In the genomic region with DNA sequence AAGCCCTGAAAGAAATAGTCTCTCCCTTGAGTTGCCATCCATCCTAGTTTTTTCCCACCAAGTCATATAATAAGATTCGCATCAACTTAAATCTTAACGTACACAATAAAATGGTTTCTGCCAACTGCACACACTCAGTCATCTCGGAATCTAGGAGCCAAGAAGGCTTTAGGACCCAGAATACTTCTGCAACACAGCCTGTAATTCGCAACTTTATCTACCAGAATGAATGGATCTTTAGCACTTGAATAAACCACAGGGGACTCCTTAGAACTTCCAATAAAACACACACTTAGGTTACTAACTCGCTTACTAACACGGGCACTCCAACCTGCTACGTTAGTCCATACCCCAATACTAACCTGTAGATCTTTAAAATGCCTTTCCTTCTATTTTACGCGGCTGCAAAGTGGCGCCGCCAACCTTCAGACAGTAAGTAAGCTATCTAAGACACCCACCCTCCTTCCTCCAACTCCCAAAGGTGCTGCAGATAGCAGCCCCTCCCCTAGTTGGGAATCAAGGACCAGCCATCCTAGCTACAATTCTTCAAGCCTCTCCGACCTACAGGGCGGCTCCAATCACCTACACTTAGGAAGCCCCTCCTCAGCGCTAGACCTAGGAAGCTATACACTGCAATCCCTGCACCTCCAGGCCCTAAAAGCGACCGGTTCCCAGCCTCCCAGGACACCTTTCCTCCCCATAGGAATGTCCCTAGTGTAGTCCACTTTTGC, we compare ENCODE assay signal across 8 mouse cellular contexts. TPM values are rescaled to one million over a fixed set of nuclear protein-coding genes. Genes with fewer than 3 reads are reported as not detected.
DNase-seq lines count a peak whose midpoint lies in the region; ATAC-seq and TF ChIP-seq lines count a peak whose summit lies in the region.

No protein-coding gene starts in this region.

- no peaks in the 10 kb centered on the region for H3K27me3 ChIP-seq in heart, embryonic 11.5 days (ENCODE audit: control insufficient read depth, insufficient read depth, low read length)
- H3K27me3 ChIP-seq in hindbrain, embryonic 12.5 days, result no peaks in the 10 kb centered on the region
- H3K27me3 ChIP-seq in liver, embryonic 14.5 days (ENCODE audit: control insufficient read depth, insufficient read depth, low read length), result no peaks in the 10 kb centered on the region
- H3K27me3 ChIP-seq in small intestine, adult 2 months (ENCODE audit: control insufficient read depth, insufficient read depth, low read length), result no peaks in the 10 kb centered on the region

- no peak for TF ChIP-seq POLR2A in small intestine, adult 2 months (IDR thresholded peaks at IDR 0.05; ENCODE audit: low read depth, low read length)

- peak overlapping the region; percentile 86 for H3K4me2 ChIP-seq in heart, embryonic 11.5 days
- H3K4me2 ChIP-seq in hindbrain, embryonic 12.5 days (replicated peaks), result peak overlapping the region; percentile 75
- H3K4me2 ChIP-seq in liver, embryonic 14.5 days (ENCODE audit: low read depth), result peak overlapping the region; percentile 92

- H3K27ac ChIP-seq in heart, embryonic 11.5 days (ENCODE audit: low read depth, low read length), result peak overlapping the region; percentile 92
- peak overlapping the region; percentile 93 for H3K27ac ChIP-seq in ES-E14 (ENCODE audit: insufficient read depth, low read depth, low read length, poor library complexity, severe bottlenecking)
- H3K27ac ChIP-seq in hindbrain, embryonic 12.5 days, result peak overlapping the region; percentile 93
- peak overlapping the region; percentile 43 for H3K27ac ChIP-seq in liver, embryonic 14.5 days
- peak overlapping the region; percentile 6; the same call in 1 of the 2 replicates for H3K27ac ChIP-seq in small intestine, adult 2 months (ENCODE audit: insufficient read depth, low read depth, low read length)

- TF ChIP-seq CTCF in liver, embryonic 14.5 days (IDR thresholded peaks at IDR 0.05; ENCODE audit: low read depth), result no peak
- no peak for TF ChIP-seq CTCF in small intestine, adult 2 months (IDR thresholded peaks at IDR 0.05; ENCODE audit: extremely low read depth, insufficient read length, insufficient replicate concordance, low read depth, low read length)

- peak overlapping the region; percentile 98 for H3K9ac ChIP-seq in heart, embryonic 11.5 days (ENCODE audit: low read depth, low read length)
- peak overlapping the region; percentile 99 for H3K9ac ChIP-seq in ES-E14 (ENCODE audit: insufficient read depth, low read depth, low read length, poor library complexity, severe bottlenecking)
- peak overlapping the region; percentile 97 for H3K9ac ChIP-seq in hindbrain, embryonic 12.5 days
- peak overlapping the region; percentile 82 for H3K9ac ChIP-seq in liver, embryonic 14.5 days (replicated peaks)

- no peak for TF ChIP-seq EP300 in liver, embryonic 14.5 days (IDR thresholded peaks at IDR 0.05; ENCODE audit: low read depth)

- intact Hi-C loops in heart, postnatal 25 days (cut with DNase I), result loop anchor here (5.0 kb wide), 1 partner anchor 103 kb away; a partner anchor contains a TSS

- H3K9me3 ChIP-seq in heart, embryonic 11.5 days (replicated peaks; ENCODE audit: control insufficient read depth, low read length), result no peaks in the 10 kb centered on the region
- H3K9me3 ChIP-seq in ES-E14 (ENCODE audit: control insufficient read depth, insufficient read depth, low read depth, low read length), result no peaks in the 10 kb centered on the region
- no peaks in the 10 kb centered on the region for H3K9me3 ChIP-seq in hindbrain, embryonic 12.5 days (replicated peaks)
- H3K9me3 ChIP-seq in liver, embryonic 14.5 days (ENCODE audit: control insufficient read depth, low read length), result no peaks in the 10 kb centered on the region

- peak overlapping the region; percentile 98 for H3K4me3 ChIP-seq in heart, embryonic 11.5 days (ENCODE audit: low read depth, low read length)
- H3K4me3 ChIP-seq in ES-E14 (ENCODE audit: insufficient read depth in 1 of 2, low read depth in 1 of 2, low read length in 2 of 2, poor library complexity in 1 of 2, severe bottlenecking in 1 of 2), result peak overlapping the region; percentile 70 to 93
- peak overlapping the region; percentile 95 for H3K4me3 ChIP-seq in hindbrain, embryonic 12.5 days
- peak overlapping the region; percentile 75 to 93 for H3K4me3 ChIP-seq in liver, embryonic 14.5 days (ENCODE audit: insufficient read depth in 1 of 2, low read depth in 2 of 2, low read length in 2 of 2)
- peak overlapping the region; percentile 91 for H3K4me3 ChIP-seq in small intestine, adult 2 months (ENCODE audit: low read depth, low read length)

- in situ Hi-C loops in ES-E14 (cut with MboI; ENCODE audit: low sequenced_read_pairs in 2 of 2, unreplicated experiment in 2 of 2), result no loop called here

- ATAC-seq in heart, embryonic 11.5 days (replicated peaks; ENCODE audit: insufficient number of reproducible peaks, low FRiP score, low TSS enrichment), result peak; percentile 65
- peak; percentile 67 for ATAC-seq in hindbrain, embryonic 12.5 days (ENCODE audit: low FRiP score)
- peak; percentile 62 for ATAC-seq in liver, embryonic 14.5 days (ENCODE audit: insufficient read depth)

- WGBS in heart, embryonic 11.5 days (ENCODE audit: insufficient replicate concordance), result 2% methylated on average over 16 of the region's 16 CpGs
- WGBS in hindbrain, embryonic 12.5 days, result 1% methylated on average over 16 of the region's 16 CpGs
- under 1% methylated on average over 16 of the region's 16 CpGs for WGBS in liver, embryonic 14.5 days (ENCODE audit: insufficient replicate concordance)
- under 1% methylated on average over 16 of the region's 16 CpGs for WGBS in small intestine, adult 2 months

- peaks cover 3% of the 10 kb centered on the region; the same call in 1 of the 2 replicates for H3K4me1 ChIP-seq in heart, embryonic 11.5 days (ENCODE audit: control insufficient read depth, insufficient read depth, low read length)
- peaks cover 3 to 8% of the 10 kb centered on the region in 2 experiments; a peak in 2 of 4 replicates for H3K4me1 ChIP-seq in ES-E14 (ENCODE audit: control insufficient read depth in 2 of 2, insufficient read depth in 2 of 2, low read length in 2 of 2, poor library complexity in 1 of 2)
- H3K4me1 ChIP-seq in hindbrain, embryonic 12.5 days, result peaks cover 11% of the 10 kb centered on the region
- H3K4me1 ChIP-seq in liver, embryonic 14.5 days (replicated peaks; ENCODE audit: control insufficient read depth in 2 of 2, insufficient read depth in 2 of 2, low read length in 1 of 2), result peaks cover 13 to 20% of the 10 kb centered on the region in 2 experiments
- 0 out of 2 replicates have a peak, but pooled peaks cover 2% of the 10 kb centered on the region for H3K4me1 ChIP-seq in small intestine, adult 2 months (ENCODE audit: control insufficient read depth, insufficient read depth, insufficient read length, low read length)

- no peaks in the 10 kb centered on the region for H3K36me3 ChIP-seq in heart, embryonic 11.5 days (ENCODE audit: control insufficient read depth, insufficient read depth, low read length)
- no peaks in the 10 kb centered on the region for H3K36me3 ChIP-seq in ES-E14 (ENCODE audit: control insufficient read depth, insufficient read depth, low read length, poor library complexity, severe bottlenecking)
- H3K36me3 ChIP-seq in hindbrain, embryonic 12.5 days, result 0 out of 2 replicates have a peak, but pooled peaks cover 4% of the 10 kb centered on the region
- peaks cover 2% of the 10 kb centered on the region for H3K36me3 ChIP-seq in liver, embryonic 14.5 days (replicated peaks; ENCODE audit: control insufficient read depth, insufficient read depth, low read depth)
- peaks cover 2% of the 10 kb centered on the region for H3K36me3 ChIP-seq in small intestine, adult 2 months (ENCODE audit: control insufficient read depth, insufficient read depth, low read length)

- no peak for DNase-seq in heart, postnatal 25 days (ENCODE audit: low spot score)
- DNase-seq in ES-E14 (ENCODE audit: low read depth, low spot score), result peak; percentile 51
- peak; percentile 17 for DNase-seq in embryo, embryonic 11.5 days (ENCODE audit: low read depth, low spot score)
- peak in 2 of 3 experiments; percentile 24 to 38 for DNase-seq in liver, embryonic 14.5 days (ENCODE audit: low read depth in 3 of 3, low spot score in 3 of 3)
- DNase-seq in layer of hippocampus, postnatal 14 days (ENCODE audit: low spot score in 2 of 2), result no peak

RNA-seq across cellular contexts. Expression of a gene that starts 1.0 kb away (rescaled TPM):
- polyA plus RNA-seq in heart, embryonic 11.5 days (2014; fragmentation: Nextera tagmentation; extraction: Ambion mirVana), result 29.5 and 35.7 TPM in 2 replicates
- 10 to 100 TPM; 15.6 to 18.4 TPM for total RNA-seq in heart, postnatal 25 days (2021)
- total RNA-seq in ES-E14 (2012; rRNA removed), result 42.8 and 66.1 TPM in 2 replicates
- 48.4 and 52.2 TPM in 2 replicates for polyA plus RNA-seq in hindbrain, embryonic 12.5 days (2016; fragmentation: Nextera tagmentation; extraction: Ambion mirVana)
- 17.9 and 21.2 TPM in 2 replicates for polyA plus RNA-seq in liver, embryonic 14.5 days (2012; rRNA removed)
- polyA plus RNA-seq in liver, embryonic 14.5 days (2014; fragmentation: Nextera tagmentation; extraction: Ambion mirVana), result 11.5 and 14.0 TPM in 2 replicates
- polyA plus RNA-seq in small intestine, adult 2 months (2012; rRNA removed), result 18.6 and 51.2 TPM in 2 replicates
- 10 to 100 TPM; 25.8 to 26.8 TPM for total RNA-seq in layer of hippocampus, postnatal 14 days (2021)

RNA-seq across cellular contexts. Expression of a gene that starts 1.0 kb away (rescaled TPM):
- 22.3 and 25.8 TPM in 2 replicates for polyA plus RNA-seq in heart, embryonic 11.5 days (2014; fragmentation: Nextera tagmentation; extraction: Ambion mirVana)
- total RNA-seq in heart, postnatal 25 days (2021), result 10 to 100 TPM; 13.2 to 14.2 TPM
- total RNA-seq in ES-E14 (2012; rRNA removed), result 21.8 and 22.1 TPM in 2 replicates
- polyA plus RNA-seq in hindbrain, embryonic 12.5 days (2016; fragmentation: Nextera tagmentation; extraction: Ambion mirVana), result 38.9 and 39.9 TPM in 2 replicates
- 1.7 and 5.0 TPM in 2 replicates for polyA plus RNA-seq in liver, embryonic 14.5 days (2012; rRNA removed)
- polyA plus RNA-seq in liver, embryonic 14.5 days (2014; fragmentation: Nextera tagmentation; extraction: Ambion mirVana), result 9.6 and 9.8 TPM in 2 replicates
- polyA plus RNA-seq in small intestine, adult 2 months (2012; rRNA removed), result 3.6 and 10.6 TPM in 2 replicates
- 10 to 100 TPM; 29.8 to 30.5 TPM for total RNA-seq in layer of hippocampus, postnatal 14 days (2021)

RNA-seq across cellular contexts. Expression of a gene that starts 16.1 kb away (rescaled TPM):
- 11.6 and 14.1 TPM in 2 replicates for polyA plus RNA-seq in heart, embryonic 11.5 days (2014; fragmentation: Nextera tagmentation; extraction: Ambion mirVana)
- 10 to 100 TPM; 10.3 to 12.9 TPM for total RNA-seq in heart, postnatal 25 days (2021)
- 19.5 and 23.0 TPM in 2 replicates for total RNA-seq in ES-E14 (2012; rRNA removed)
- polyA plus RNA-seq in hindbrain, embryonic 12.5 days (2016; fragmentation: Nextera tagmentation; extraction: Ambion mirVana), result 20.9 and 34.5 TPM in 2 replicates
- 1.9 and 3.9 TPM in 2 replicates for polyA plus RNA-seq in liver, embryonic 14.5 days (2012; rRNA removed)
- 5.1 and 5.5 TPM in 2 replicates for polyA plus RNA-seq in liver, embryonic 14.5 days (2014; fragmentation: Nextera tagmentation; extraction: Ambion mirVana)
- polyA plus RNA-seq in small intestine, adult 2 months (2012; rRNA removed), result 0.42 and 0.74 TPM in 2 replicates
- total RNA-seq in layer of hippocampus, postnatal 14 days (2021), result 10 to 100 TPM; 20.0 to 20.9 TPM

RNA-seq across cellular contexts. Expression of a gene that starts 33.0 kb away (rescaled TPM):
- 428 and 430 TPM in 2 replicates for polyA plus RNA-seq in heart, embryonic 11.5 days (2014; fragmentation: Nextera tagmentation; extraction: Ambion mirVana)
- 100 to 1,000 TPM; 324 to 347 TPM for total RNA-seq in heart, postnatal 25 days (2021)
- 211 and 216 TPM in 2 replicates for total RNA-seq in ES-E14 (2012; rRNA removed)
- 363 and 435 TPM in 2 replicates for polyA plus RNA-seq in hindbrain, embryonic 12.5 days (2016; fragmentation: Nextera tagmentation; extraction: Ambion mirVana)
- polyA plus RNA-seq in liver, embryonic 14.5 days (2012; rRNA removed), result 123 and 181 TPM in 2 replicates
- 248 and 249 TPM in 2 replicates for polyA plus RNA-seq in liver, embryonic 14.5 days (2014; fragmentation: Nextera tagmentation; extraction: Ambion mirVana)
- polyA plus RNA-seq in small intestine, adult 2 months (2012; rRNA removed), result 162 and 200 TPM in 2 replicates
- 100 to 1,000 TPM; 210 to 215 TPM for total RNA-seq in layer of hippocampus, postnatal 14 days (2021)

RNA-seq across cellular contexts. Expression of a gene that starts 33.2 kb away (rescaled TPM):
- 55.7 and 58.2 TPM in 2 replicates for polyA plus RNA-seq in heart, embryonic 11.5 days (2014; fragmentation: Nextera tagmentation; extraction: Ambion mirVana)
- 10 to 100 TPM; 81.0 to 81.3 TPM for total RNA-seq in heart, postnatal 25 days (2021)
- total RNA-seq in ES-E14 (2012; rRNA removed), result 40.2 and 41.6 TPM in 2 replicates
- polyA plus RNA-seq in hindbrain, embryonic 12.5 days (2016; fragmentation: Nextera tagmentation; extraction: Ambion mirVana), result 29.2 and 29.7 TPM in 2 replicates
- polyA plus RNA-seq in liver, embryonic 14.5 days (2012; rRNA removed), result 37.3 and 40.9 TPM in 2 replicates
- 55.3 and 62.5 TPM in 2 replicates for polyA plus RNA-seq in liver, embryonic 14.5 days (2014; fragmentation: Nextera tagmentation; extraction: Ambion mirVana)
- 32.2 and 40.3 TPM in 2 replicates for polyA plus RNA-seq in small intestine, adult 2 months (2012; rRNA removed)
- total RNA-seq in layer of hippocampus, postnatal 14 days (2021), result 10 to 100 TPM; 42.0 to 44.1 TPM

Comparison
In these comparisons a context has a peak if more than half of its experiments do, and no peak if none do; other contexts are left out.
1. H3K27ac ChIP-seq: peak in every context shown above with its lines; median percentile 93 in ES-E14; 93 in hindbrain, embryonic 12.5 days; 92 in heart, embryonic 11.5 days; 43 in liver, embryonic 14.5 days; 6 in small intestine, adult 2 months.
2. DNase-seq: peak in ES-E14 (single experiment), embryo, embryonic 11.5 days (single experiment) and liver, embryonic 14.5 days (2 of 3); none in heart, postnatal 25 days (single experiment) and layer of hippocampus, postnatal 14 days (0 of 2).
3. Peak in every context shown above with its lines, with median percentiles within 50 percentile points of each other: ATAC-seq, H3K4me2 ChIP-seq, H3K4me3 ChIP-seq and H3K9ac ChIP-seq.